Mouse (Mus musculus): Measurements from ENCODE around the gene Bhlha15.

Gene Bhlha15

DNA sequence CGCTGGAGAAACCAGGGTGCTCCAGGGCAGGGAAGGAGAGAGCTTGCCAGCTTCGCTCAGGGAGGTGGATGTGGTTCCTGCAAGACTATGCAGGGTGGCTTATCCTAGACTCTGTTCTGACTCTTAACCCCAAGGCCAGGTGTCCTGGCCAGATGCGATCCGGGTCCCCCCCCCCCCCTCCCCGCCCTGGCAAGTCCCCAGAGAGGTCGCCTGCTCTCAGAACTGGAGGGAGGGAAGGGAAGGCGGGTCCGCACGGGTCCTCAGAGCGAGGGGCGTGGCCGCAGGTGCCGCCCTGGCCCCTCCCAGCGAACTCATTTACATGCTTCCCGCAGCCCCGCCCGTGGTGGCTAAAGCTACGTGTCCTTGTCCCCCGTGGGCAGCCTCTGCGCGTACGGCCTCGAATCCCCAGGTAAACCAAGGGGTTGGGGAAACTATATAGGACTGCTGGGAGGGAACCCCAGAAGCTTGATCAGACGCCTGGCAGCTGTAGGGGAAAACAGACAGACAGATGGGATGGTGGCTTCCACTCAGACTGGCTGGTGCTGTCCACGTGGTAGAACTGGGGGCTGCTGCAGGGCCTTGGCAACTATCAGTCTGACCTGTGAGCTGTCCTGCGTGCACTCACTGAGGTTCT, at the start of gene Bhlha15:
Gene Bhlha15 (plus strand): TSS at position 337 of the 634 bp plus-strand sequence.
- peak in 1 of 2 experiments; percentile 56 for DNase-seq (ENCODE audit: low spot score in 2 of 2)

- no peak for DNase-seq (ENCODE audit: low spot score in 2 of 2)
These were observed 46.6 kb upstream of the Bhlha15 start for GRCm38 (mm10) chr5:144143531-144143930.

- no peak for DNase-seq (ENCODE audit: low spot score in 2 of 2)
These were observed 43.2 kb upstream of the Bhlha15 start for GRCm38 (mm10) chr5:144146898-144147297.

GRCm38 (mm10) chr5:144149530-144149929, 40.6 kb upstream of the Bhlha15 start:
- DNase-seq (ENCODE audit: low spot score in 2 of 2), result no peak

- DNase-seq (ENCODE audit: low spot score in 2 of 2), result no peak
These were observed 38.8 kb upstream of the Bhlha15 start for GRCm38 (mm10) chr5:144151270-144151669.

- DNase-seq (ENCODE audit: low spot score in 2 of 2), result peak; percentile 66 to 78
These were observed 35.6 kb upstream of the Bhlha15 start for GRCm38 (mm10) chr5:144154528-144154927.

GRCm38 (mm10) chr5:144158604-144159003, 31.5 kb upstream of the Bhlha15 start:
- peak; percentile 76 to 81 for DNase-seq (ENCODE audit: low spot score in 2 of 2)

DNA sequence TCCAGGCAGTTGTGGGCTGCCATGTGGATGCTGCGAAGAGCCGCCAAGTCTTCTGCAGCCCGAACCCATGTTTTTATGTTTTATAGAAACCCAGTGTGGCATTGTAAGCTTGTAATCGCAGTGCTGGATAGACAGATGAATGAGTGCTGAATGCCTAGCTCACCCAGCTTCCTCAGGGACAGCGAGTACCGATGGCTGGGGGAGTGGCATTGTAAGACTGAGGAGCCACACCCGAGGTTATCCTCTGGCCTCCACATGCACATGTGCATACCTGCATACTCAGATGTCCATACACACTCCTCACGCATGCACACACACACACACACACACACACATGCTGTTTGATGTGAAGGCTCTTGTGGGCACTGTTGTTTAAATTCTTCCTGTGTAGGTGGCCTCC, 30.9 kb upstream of the Bhlha15 start:
- DNase-seq (ENCODE audit: low spot score in 2 of 2), result no peak

GRCm38 (mm10) chr5:144162080-144162812, 27.8 kb upstream of the Bhlha15 start:
- DNase-seq (ENCODE audit: low spot score in 2 of 2), result no peak

DNA sequence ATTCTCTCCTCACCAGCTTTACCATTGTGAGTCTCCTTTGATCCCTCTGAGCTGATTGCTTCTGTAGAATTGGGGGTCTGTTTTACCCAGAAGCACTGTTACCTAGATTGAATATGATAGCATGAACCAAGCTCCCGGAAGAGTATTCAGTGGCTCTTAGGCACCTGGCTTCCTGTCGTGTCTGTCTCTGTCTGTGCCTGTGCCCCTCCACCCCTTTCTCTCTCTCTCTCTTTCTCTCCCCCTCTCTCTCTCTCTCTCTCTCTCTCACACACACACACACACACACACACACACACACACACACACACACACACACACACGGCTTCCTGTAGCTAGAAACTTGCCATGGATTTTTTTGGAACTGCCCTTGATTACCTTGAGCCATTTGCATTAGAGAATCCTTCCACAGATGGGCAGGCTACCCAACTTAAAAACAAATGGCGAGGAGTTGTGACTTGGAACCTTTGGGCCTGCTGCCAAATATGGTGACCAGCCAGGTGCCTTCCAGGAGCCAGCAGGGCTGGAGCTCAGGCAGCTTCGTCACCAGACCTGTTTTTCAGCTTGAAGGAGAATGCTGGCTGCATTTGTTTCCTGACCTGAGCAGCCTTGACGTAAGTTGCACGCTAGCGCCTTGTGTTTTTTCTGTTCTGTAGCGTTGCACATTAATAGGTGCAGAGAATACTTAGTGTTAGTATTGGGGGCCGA, 27.1 kb upstream of the Bhlha15 start:
- DNase-seq (ENCODE audit: low spot score in 2 of 2), result no peak

- DNase-seq (ENCODE audit: low spot score in 2 of 2), result no peak
These were observed 24.3 kb upstream of the Bhlha15 start for GRCm38 (mm10) chr5:144165756-144166155.

DNA sequence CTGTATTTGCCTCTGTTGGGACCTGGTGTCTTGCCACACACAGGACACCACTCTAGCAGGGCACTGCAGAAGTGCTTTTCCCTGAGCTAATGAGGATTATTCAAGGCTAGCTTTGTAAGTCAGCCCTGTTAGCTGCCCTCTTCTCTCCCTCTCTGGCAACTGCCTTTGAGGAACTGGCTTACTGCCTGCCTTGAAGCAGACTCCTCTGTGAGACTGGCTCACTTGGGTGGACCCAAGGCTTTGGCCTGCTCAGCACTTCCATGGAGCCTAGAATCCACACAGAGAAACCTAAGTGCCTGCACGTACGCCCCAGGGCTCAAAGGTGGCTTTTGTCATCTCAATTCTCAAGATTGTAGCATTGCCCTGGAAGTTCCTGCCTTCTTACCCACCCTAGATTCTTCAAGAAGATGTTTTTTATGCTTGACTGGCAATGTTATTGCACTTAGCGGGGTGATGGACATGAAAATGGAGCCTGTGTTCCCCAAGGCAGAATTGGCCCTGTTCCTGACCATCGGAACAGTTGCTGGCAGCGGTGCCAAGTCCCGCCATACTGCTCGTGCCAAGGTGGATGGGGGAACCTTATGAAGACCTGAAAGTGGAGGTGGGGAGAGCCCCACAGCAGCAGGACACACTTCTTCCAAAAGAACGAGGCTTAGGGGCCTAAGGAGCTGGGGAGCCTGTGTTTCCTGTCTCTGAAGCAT, 20.7 kb upstream of the Bhlha15 start:
- peak; percentile 63 to 68 for DNase-seq (ENCODE audit: low spot score in 2 of 2)

GRCm38 (mm10) chr5:144173648-144174047, 16.4 kb upstream of the Bhlha15 start:
- no peak for DNase-seq (ENCODE audit: low spot score in 2 of 2)

DNA sequence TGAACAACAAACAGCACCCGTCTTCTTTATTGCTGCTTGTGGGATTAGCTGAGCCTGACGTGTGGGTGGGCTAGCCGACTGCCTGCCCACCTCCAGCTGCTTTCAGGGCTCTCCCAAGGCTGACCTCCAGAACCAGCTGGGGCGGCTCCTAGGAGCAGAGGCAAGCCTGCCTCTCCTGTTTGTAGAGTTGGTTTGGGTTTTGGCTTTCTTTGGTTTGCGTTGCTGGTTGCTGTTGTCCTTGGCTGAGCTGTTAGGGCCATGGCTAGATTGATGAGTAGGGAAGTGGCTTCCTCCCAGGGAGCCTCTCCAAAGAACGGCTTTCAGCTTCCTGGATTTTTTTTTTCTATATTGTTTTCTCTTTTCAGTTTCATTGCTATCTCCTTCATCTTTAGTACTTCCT, 11.9 kb upstream of the Bhlha15 start:
- no peak for DNase-seq (ENCODE audit: low spot score in 2 of 2)

DNA sequence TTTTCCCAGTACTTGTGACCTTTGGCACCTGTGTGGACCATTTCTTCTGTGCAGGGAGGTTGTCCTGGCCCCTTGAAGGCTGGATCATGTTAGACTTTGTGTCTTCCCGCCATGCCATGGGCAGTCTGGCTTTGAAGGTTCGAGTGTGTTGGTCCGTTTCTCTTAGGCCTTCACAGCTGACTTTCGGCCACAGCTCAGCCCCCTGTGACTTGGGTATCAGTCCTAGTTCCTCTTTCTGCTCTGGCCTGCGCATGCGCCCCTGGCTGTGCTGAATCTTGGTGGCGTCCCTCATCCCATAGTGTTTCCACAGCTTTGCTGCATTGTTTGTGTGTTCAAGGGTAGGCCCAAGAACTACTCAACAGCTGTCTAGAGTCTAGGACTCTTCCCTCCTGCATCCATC, 8.8 kb upstream of the Bhlha15 start:
- DNase-seq (ENCODE audit: low spot score in 2 of 2), result no peak

- DNase-seq (ENCODE audit: low spot score in 2 of 2), result no peak
These were observed 7.4 kb upstream of the Bhlha15 start for GRCm38 (mm10) chr5:144182542-144183247.

DNA sequence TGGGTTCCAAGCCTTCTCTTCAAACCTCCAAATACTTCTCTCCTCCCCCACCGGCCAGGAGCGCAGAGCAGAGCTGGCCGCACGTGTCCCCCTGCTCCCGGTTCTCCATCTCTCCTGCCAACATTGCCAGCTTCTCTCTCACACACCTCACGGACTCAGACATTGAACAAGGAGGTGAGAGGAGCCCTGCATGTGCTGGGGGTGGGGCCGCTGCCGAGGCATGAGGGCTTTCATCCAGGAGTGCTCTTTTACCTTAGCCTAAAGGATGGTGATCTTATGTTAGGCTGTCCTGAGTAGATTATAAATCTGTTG, 6.9 kb upstream of the Bhlha15 start:
- no peak for DNase-seq (ENCODE audit: low spot score in 2 of 2)

GRCm38 (mm10) chr5:144183647-144184335, 6.3 kb upstream of the Bhlha15 start:
- peak in 1 of 2 experiments; percentile 27 for DNase-seq (ENCODE audit: low spot score in 2 of 2)

- DNase-seq (ENCODE audit: low spot score in 2 of 2), result peak in 1 of 2 experiments; percentile 27
These were observed 5.6 kb upstream of the Bhlha15 start for GRCm38 (mm10) chr5:144184350-144185045.

- no peak for DNase-seq (ENCODE audit: low spot score in 2 of 2)
These were observed 1.7 kb upstream of the Bhlha15 start for GRCm38 (mm10) chr5:144188422-144188821.
